Mouse (Mus musculus) C2C12 (cell line): ENCODE results near the gene Olfr648.

Source experiments
- CTCF ChIP-seq: IDR thresholded peaks from one replicate; pipeline ENCODE4 v1.5.1; 2011; ENCODE audit not compliant: control insufficient read depth, insufficient read depth, insufficient read length
- USF1 ChIP-seq: IDR thresholded peaks from one replicate; pipeline ENCODE4 v1.6.1; 2011; ENCODE audit warnings: low read depth, mild to moderate bottlenecking, control low read depth, moderate library complexity

- TF ChIP-seq USF1, result no peak
- TF ChIP-seq CTCF, result no peak
Observed at GRCm38 (mm10) chr7:104143179-104143578, 40.0 kb downstream of the Olfr648 start, which contains the start of gene Ubqln3.
